Mouse (Mus musculus) CH12.LX (cell line): ENCODE results near the gene Ubxn6. TPM values are rescaled to one million over a fixed set of nuclear protein-coding genes. Genes with fewer than 3 reads are reported as not detected.

Experiments used
- DNase-seq: peaks from one replicate; pipeline ENCODE4 v3.0.0-alpha.2; 2013; ENCODE audit errors: extremely low read depth
- H3K27ac ChIP-seq: 2 replicates; pipeline ENCODE4 v1.5.1; 2012; ENCODE audit warnings: low read depth, mild to moderate bottlenecking, control low read depth, moderate library complexity; ENCODE audit not compliant: insufficient read depth
- H3K27me3 ChIP-seq: replicated peaks from 2 replicates; pipeline ENCODE3; 2012; ENCODE audit warnings: inconsistent platforms
- H3K36me3 ChIP-seq, 2 experiments: replicated peaks in 1 of 2; 2 replicates each; pipeline versions ENCODE3 to v1.6.1; 2012; ENCODE audit warnings: inconsistent platforms in 1 of 2, low read length in 1 of 2, mild to moderate bottlenecking in 1 of 2, mixed read lengths in 1 of 2, moderate library complexity in 1 of 2; ENCODE audit not compliant: control insufficient read depth in 1 of 2, insufficient read depth in 1 of 2
- H3K4me1 ChIP-seq, 2 experiments: 2 replicates each; pipeline ENCODE4 v1.6.1; 2012; ENCODE audit warnings: inconsistent platforms in 1 of 2, moderate library complexity in 1 of 2; ENCODE audit not compliant: insufficient read depth in 2 of 2, control insufficient read depth in 1 of 2
- H3K4me2 ChIP-seq: 2 replicates; pipeline ENCODE4 v1.6.1; 2012; ENCODE audit warnings: low read depth, mild to moderate bottlenecking, control low read depth; ENCODE audit not compliant: poor library complexity, insufficient read depth, severe bottlenecking
- H3K4me3 ChIP-seq, 3 experiments: fragments of 150-350 bp in 1 of 3; sonication (generic) in 1 of 3; replicated peaks in 1 of 3; 2 replicates each; pipeline versions ENCODE3 to v1.5.1; 2011 to 2012; ENCODE audit warnings: low read depth in 2 of 3, low read length in 2 of 3, mild to moderate bottlenecking in 2 of 3, moderate library complexity in 2 of 3, control low read depth in 1 of 3, improper control_type of control experiment in 1 of 3, inconsistent platforms in 1 of 3, mixed read lengths in 1 of 3; ENCODE audit not compliant: poor library complexity in 1 of 3
- H3K79me2 ChIP-seq: replicated peaks from 2 replicates; pipeline ENCODE4 v1.6.1; 2012; ENCODE audit warnings: mild to moderate bottlenecking, moderate library complexity; ENCODE audit not compliant: control insufficient read depth, poor library complexity, insufficient read depth, severe bottlenecking; ENCODE audit errors: extremely low read depth
- H3K9ac ChIP-seq: 2 replicates; pipeline ENCODE4 v1.6.1; 2012; ENCODE audit warnings: low read depth, mild to moderate bottlenecking, control low read depth, moderate library complexity; ENCODE audit not compliant: insufficient read depth
- H3K9me3 ChIP-seq: replicated peaks from 2 replicates; pipeline ENCODE3; 2012; ENCODE audit warnings: low read length, inconsistent platforms, mixed read lengths
- BHLHE40 ChIP-seq: IDR thresholded peaks from 2 replicates; pipeline ENCODE4 v1.6.1; 2011; ENCODE audit warnings: mild to moderate bottlenecking, low read depth, low read length, improper control_type of control experiment
- CHD1 ChIP-seq: IDR thresholded peaks from 2 replicates; pipeline ENCODE4 v1.6.1; 2012; ENCODE audit warnings: low read depth, low read length, improper control_type of control experiment, inconsistent platforms
- CHD2 ChIP-seq: IDR thresholded peaks from 2 replicates; pipeline ENCODE4 v1.6.1; 2011; ENCODE audit warnings: low read length, improper control_type of control experiment
- CTCF ChIP-seq, 2 experiments: IDR thresholded peaks in 1 of 2; conservative IDR thresholded peaks in 1 of 2; 2 replicates each; pipeline ENCODE4 v1.5.1; 2011 to 2012; ENCODE audit warnings: low read depth in 2 of 2, low read length in 2 of 2, improper control_type of control experiment in 1 of 2, inconsistent platforms in 1 of 2, mild to moderate bottlenecking in 1 of 2, moderate library complexity in 1 of 2
- E2F4 ChIP-seq: IDR thresholded peaks from 2 replicates; pipeline ENCODE4 v1.6.1; 2011; ENCODE audit warnings: low read depth, low read length, improper control_type of control experiment; ENCODE audit not compliant: insufficient replicate concordance
- ELF1 ChIP-seq: IDR thresholded peaks from 2 replicates; pipeline ENCODE4 v1.6.1; 2014; ENCODE audit warnings: low read depth, mild to moderate bottlenecking, inconsistent platforms, low read length, improper control_type of control experiment
- ETS1 ChIP-seq: conservative IDR thresholded peaks from 2 replicates; pipeline ENCODE4 v1.6.1; 2012; ENCODE audit warnings: low read depth, mild to moderate bottlenecking, inconsistent platforms, low read length, improper control_type of control experiment, moderate library complexity
- GABPA ChIP-seq: IDR thresholded peaks from 2 replicates; pipeline ENCODE4 v1.6.1; 2012; ENCODE audit warnings: low read depth, low read length, improper control_type of control experiment, inconsistent platforms; ENCODE audit not compliant: insufficient replicate concordance
- HCFC1 ChIP-seq: IDR thresholded peaks from 2 replicates; pipeline ENCODE4 v1.6.1; 2012; ENCODE audit warnings: low read depth, mild to moderate bottlenecking, inconsistent platforms, low read length, improper control_type of control experiment
- IRF4 ChIP-seq: IDR thresholded peaks from 2 replicates; pipeline ENCODE4 v1.6.1; 2014; ENCODE audit warnings: low read depth, mild to moderate bottlenecking, inconsistent platforms, low read length, improper control_type of control experiment
- JUN ChIP-seq: IDR thresholded peaks from 2 replicates; pipeline ENCODE4 v1.6.1; 2011; ENCODE audit warnings: low read depth, mild to moderate bottlenecking, low read length, improper control_type of control experiment, moderate library complexity; ENCODE audit not compliant: insufficient read depth
- KAT2A ChIP-seq: IDR thresholded peaks from 2 replicates; pipeline ENCODE4 v1.6.1; 2012; ENCODE audit warnings: low read length, improper control_type of control experiment, inconsistent platforms; ENCODE audit not compliant: insufficient replicate concordance
- MAFK ChIP-seq: IDR thresholded peaks from 2 replicates; pipeline ENCODE4 v1.6.1; 2011; ENCODE audit warnings: low read length, improper control_type of control experiment; ENCODE audit not compliant: insufficient replicate concordance
- MEF2A ChIP-seq: IDR thresholded peaks from 2 replicates; pipeline ENCODE4 v1.6.1; 2014; ENCODE audit warnings: low read depth, mild to moderate bottlenecking, inconsistent platforms, low read length, improper control_type of control experiment, borderline replicate concordance
- MXI1 ChIP-seq: IDR thresholded peaks from 2 replicates; pipeline ENCODE4 v1.6.1; 2011; ENCODE audit warnings: mild to moderate bottlenecking, low read depth, low read length, improper control_type of control experiment
- NRF1 ChIP-seq: IDR thresholded peaks from 2 replicates; pipeline ENCODE4 v1.6.1; 2014; ENCODE audit warnings: low read depth, mild to moderate bottlenecking, inconsistent platforms, low read length, improper control_type of control experiment, moderate library complexity
- PAX5 ChIP-seq: IDR thresholded peaks from 2 replicates; pipeline ENCODE4 v1.6.1; 2012; ENCODE audit warnings: low read length, inconsistent platforms, mixed read lengths
- POLR2AphosphoS2 ChIP-seq: IDR thresholded peaks from 2 replicates; pipeline ENCODE4 v1.6.1; 2011; ENCODE audit warnings: low read depth, low read length, improper control_type of control experiment
- SIN3A ChIP-seq: IDR thresholded peaks from 2 replicates; pipeline ENCODE4 v1.6.1; 2012; ENCODE audit warnings: low read length, improper control_type of control experiment, inconsistent platforms
- TBP ChIP-seq: conservative IDR thresholded peaks from 2 replicates; pipeline ENCODE4 v1.6.1; 2011; ENCODE audit warnings: low read depth, low read length, improper control_type of control experiment
- UBTF ChIP-seq: IDR thresholded peaks from 2 replicates; pipeline ENCODE4 v1.6.1; 2012; ENCODE audit warnings: low read depth, mild to moderate bottlenecking, inconsistent platforms, low read length, improper control_type of control experiment, moderate library complexity
- USF1 ChIP-seq: IDR thresholded peaks from 2 replicates; pipeline ENCODE4 v1.6.1; 2014; ENCODE audit warnings: low read depth, mild to moderate bottlenecking, inconsistent platforms, low read length, improper control_type of control experiment
- ZC3H11A ChIP-seq: IDR thresholded peaks from 2 replicates; pipeline ENCODE4 v1.6.1; 2012; ENCODE audit warnings: low read depth, mild to moderate bottlenecking, inconsistent platforms, low read length, improper control_type of control experiment
- ZKSCAN1 ChIP-seq: IDR thresholded peaks from 2 replicates; pipeline ENCODE4 v1.6.1; 2012; ENCODE audit warnings: low read depth, inconsistent platforms, low read length, improper control_type of control experiment, borderline replicate concordance
- dilution Hi-C: fragments of 300-500 bp; cut with MboI; formaldehyde crosslinking; loops from 2 replicates; pipeline ENCODE4 v1.14.3; 2020; ENCODE audit warnings: low sequenced_read_pairs; ENCODE audit not compliant: extremely low pct_unique_long_range_greater_than_20kb, extremely low pct_ligation_motif_present
- in situ Hi-C: fragments of 300-500 bp; cut with MboI; formaldehyde crosslinking; loops from 3 replicates; pipeline ENCODE4 v1.14.3; 2019; ENCODE audit warnings: low sequenced_read_pairs, low pct_ligation_motif_present, low pct_unique_long_range_greater_than_20kb, mixed read lengths
- polyA plus RNA-seq: library from polyadenylated mRNA; unstranded; fragments of >175 nt; gene quantifications from 2 replicates; pipeline ENCODE4 v1.2.1, GENCODE M21; 2012; ENCODE audit warnings: low read depth; ENCODE audit not compliant: insufficient read length
- total RNA-seq, 2 experiments: library from RNA; depleted of rRNA; stranded (reverse); fragments of 300-350 nt in 1 of 2; fragments of >200 nt in 1 of 2; gene quantifications; 2 replicates each; pipeline ENCODE4 v1.2.3; 2012 to 2014

Ubxn6 gene
- total and polyA plus RNA-seq, 3 experiments = 24.6 to 29.1 (median 26.8) TPM

GRCm38 (mm10) chr17:56054938-56055337 is 19.9 kb downstream of the Ubxn6 start:
- H3K4me2 ChIP-seq = no peak overlapping the region

GRCm38 (mm10) chr17:56051369-56051768 is 23.5 kb downstream of the Ubxn6 start:
- H3K4me3 ChIP-seq = no peak overlapping the region
- H3K27ac ChIP-seq = no peak overlapping the region
- in situ Hi-C loops = no loop called here
- no peak overlapping the region for H3K4me2 ChIP-seq
- H3K36me3 ChIP-seq = peaks cover 55 to 88% of the 10 kb centered on the region in 2 experiments
- dilution Hi-C loops = no loop called here
- no peak overlapping the region for H3K9ac ChIP-seq
- TF ChIP-seq CHD2 (no peak), JUN (no peak), TBP (no peak), CHD1 (no peak), USF1 (no peak), E2F4 (no peak), MAFK (no peak), NRF1 (no peak), ZC3H11A (no peak), IRF4 (no peak), KAT2A (no peak), HCFC1 (no peak), PAX5 (no peak), POLR2AphosphoS2 (no peak), GABPA (no peak), ZKSCAN1 (no peak), BHLHE40 (no peak)
- peaks cover 86% of the 10 kb centered on the region for H3K79me2 ChIP-seq
- H3K9me3 ChIP-seq = no peaks in the 10 kb centered on the region
- no peak for DNase-seq
- no peaks in the 10 kb centered on the region for H3K4me1 ChIP-seq
- no peaks in the 10 kb centered on the region for H3K27me3 ChIP-seq

More at GRCm38 (mm10) chr17:56054938-56055337, 19.9 kb downstream of the Ubxn6 start:
- TF ChIP-seq SIN3A = no peak
- TF ChIP-seq UBTF = no peak
- TF ChIP-seq ZKSCAN1 = no peak
- no peak for TF ChIP-seq HCFC1
- no peak for TF ChIP-seq NRF1
- no peak for TF ChIP-seq JUN
- no peak for TF ChIP-seq CTCF (conservative IDR thresholded peaks at IDR 0.05 in 1 of 2, IDR thresholded peaks at IDR 0.05 in 1 of 2; ENCODE audit: low read depth in 2 of 2, low read length in 2 of 2)
- no peak for TF ChIP-seq ELF1
- TF ChIP-seq MEF2A = no peak
- no peak for TF ChIP-seq ETS1
- no peak for TF ChIP-seq PAX5
- no peak for TF ChIP-seq MXI1
- no peaks in the 10 kb centered on the region for H3K4me1 ChIP-seq
- no peaks in the 10 kb centered on the region for H3K9me3 ChIP-seq
- H3K27ac ChIP-seq = no peak overlapping the region
- dilution Hi-C loops (no loop called here), in situ Hi-C loops (no loop called here)
- peaks cover 53% of the 10 kb centered on the region for H3K79me2 ChIP-seq
- DNase-seq = no peak
- H3K4me3 ChIP-seq = no peak overlapping the region
- H3K36me3 ChIP-seq = peaks cover 55 to 86% of the 10 kb centered on the region in 2 experiments
- H3K9ac ChIP-seq = no peak overlapping the region
- H3K27me3 ChIP-seq = no peaks in the 10 kb centered on the region
